Mouse (Mus musculus) MEL (cell line): ENCODE results near the gene Srgn. TPM values are rescaled to one million over a fixed set of nuclear protein-coding genes. Genes with fewer than 3 reads are reported as not detected.

Experiments
- DNase-seq: peaks from one replicate; pipeline ENCODE4 v3.0.0; 2011; ENCODE audit warnings: low read depth, low spot score
- H3K27ac ChIP-seq: 2 replicates; pipeline ENCODE4 v1.5.1; 2012; ENCODE audit warnings: low read depth, mild to moderate bottlenecking, control low read depth, low read length, moderate library complexity; ENCODE audit not compliant: control insufficient read depth
- H3K27me3 ChIP-seq, 2 experiments: fragments of 150-350 bp in 1 of 2; sonication (generic) in 1 of 2; 2 replicates each; pipeline ENCODE4 v1.6.1; 2012; ENCODE audit warnings: low read length in 2 of 2, mild to moderate bottlenecking in 2 of 2, improper control_type of control experiment in 1 of 2, moderate library complexity in 1 of 2; ENCODE audit not compliant: insufficient read depth in 2 of 2, control insufficient read depth in 1 of 2
- H3K36me3 ChIP-seq, 2 experiments: 2 replicates each; pipeline ENCODE4 v1.6.1; 2012 to 2014; ENCODE audit warnings: low read length in 2 of 2, improper control_type of control experiment in 1 of 2, inconsistent platforms in 1 of 2, mild to moderate bottlenecking in 1 of 2; ENCODE audit not compliant: insufficient read depth in 2 of 2, control insufficient read depth in 1 of 2
- H3K4me1 ChIP-seq, 2 experiments: fragments of 150-350 bp in 1 of 2; sonication (generic) in 1 of 2; 2 replicates each; pipeline ENCODE4 v1.6.1; 2012; ENCODE audit warnings: low read length in 2 of 2, improper control_type of control experiment in 1 of 2, mild to moderate bottlenecking in 1 of 2; ENCODE audit not compliant: insufficient read depth in 2 of 2, control insufficient read depth in 1 of 2
- H3K4me3 ChIP-seq, 2 experiments: fragments of 150-350 bp in 1 of 2; sonication (generic) in 1 of 2; 2 replicates each; pipeline ENCODE4 v1.5.1; 2012; ENCODE audit warnings: low read depth in 2 of 2, low read length in 2 of 2, mild to moderate bottlenecking in 2 of 2, moderate library complexity in 2 of 2, control low read depth in 1 of 2, improper control_type of control experiment in 1 of 2; ENCODE audit not compliant: control insufficient read depth in 1 of 2, insufficient read depth in 1 of 2
- H3K79me2 ChIP-seq: 2 replicates; pipeline ENCODE4 v1.6.1; 2012; ENCODE audit warnings: mild to moderate bottlenecking, low read length, moderate library complexity; ENCODE audit not compliant: control insufficient read depth, poor library complexity, insufficient read depth
- H3K9ac ChIP-seq: 2 replicates; pipeline ENCODE4 v1.6.1; 2012; ENCODE audit warnings: low read depth, mild to moderate bottlenecking, control low read depth, low read length, moderate library complexity; ENCODE audit not compliant: control insufficient read depth, poor library complexity, severe bottlenecking
- H3K9me3 ChIP-seq: fragments of 150-350 bp; sonication (generic); replicated peaks from 2 replicates; pipeline ENCODE4 v1.6.1; 2012; ENCODE audit warnings: mild to moderate bottlenecking, low read length, improper control_type of control experiment, moderate library complexity; ENCODE audit not compliant: insufficient read depth
- BHLHE40 ChIP-seq: IDR thresholded peaks from 2 replicates; pipeline ENCODE4 v1.6.1; 2012; ENCODE audit warnings: low read depth, mild to moderate bottlenecking, inconsistent platforms, low read length, improper control_type of control experiment, borderline replicate concordance
- CHD1 ChIP-seq: IDR thresholded peaks from 2 replicates; pipeline ENCODE4 v1.6.1; 2012; ENCODE audit warnings: low read depth, mild to moderate bottlenecking, inconsistent platforms, low read length, improper control_type of control experiment
- CHD2 ChIP-seq: IDR thresholded peaks from 2 replicates; pipeline ENCODE4 v1.6.1; 2011; ENCODE audit warnings: low read length, improper control_type of control experiment
- CTCF ChIP-seq, 3 experiments: IDR thresholded peaks in 2 of 3; conservative IDR thresholded peaks in 1 of 3; 2 replicates each; pipeline ENCODE4 v1.5.1; 2011 to 2012; ENCODE audit warnings: low read length in 3 of 3, low read depth in 2 of 3, mild to moderate bottlenecking in 2 of 3, improper control_type of control experiment in 1 of 3, inconsistent platforms in 1 of 3, mixed read lengths in 1 of 3, moderate library complexity in 1 of 3; ENCODE audit not compliant: control insufficient read depth in 1 of 3, insufficient read depth in 1 of 3, poor library complexity in 1 of 3, severe bottlenecking in 1 of 3
- E2F4 ChIP-seq: IDR thresholded peaks from 2 replicates; pipeline ENCODE4 v1.6.1; 2011; ENCODE audit warnings: low read depth, low read length, improper control_type of control experiment, borderline replicate concordance
- ELF1 ChIP-seq: IDR thresholded peaks from 2 replicates; pipeline ENCODE4 v1.6.1; 2014; ENCODE audit warnings: low read depth, mild to moderate bottlenecking, inconsistent platforms, low read length, improper control_type of control experiment, moderate library complexity
- ETS1 ChIP-seq: IDR thresholded peaks from 2 replicates; pipeline ENCODE4 v1.6.1; 2012; ENCODE audit warnings: low read depth, mild to moderate bottlenecking, inconsistent platforms, low read length, improper control_type of control experiment, moderate library complexity
- GABPA ChIP-seq: IDR thresholded peaks from 2 replicates; pipeline ENCODE4 v1.6.1; 2012; ENCODE audit warnings: low read depth, mild to moderate bottlenecking, inconsistent platforms, low read length, improper control_type of control experiment, moderate library complexity
- GATA1 ChIP-seq: IDR thresholded peaks from 2 replicates; pipeline ENCODE4 v1.6.1; 2011; ENCODE audit warnings: low read depth, low read length, improper control_type of control experiment
- HCFC1 ChIP-seq: IDR thresholded peaks from 2 replicates; pipeline ENCODE4 v1.6.1; 2012; ENCODE audit warnings: low read depth, mild to moderate bottlenecking, inconsistent platforms, low read length, improper control_type of control experiment, moderate library complexity
- JUND ChIP-seq: IDR thresholded peaks from 2 replicates; pipeline ENCODE4 v1.6.1; 2011; ENCODE audit warnings: low read depth, mild to moderate bottlenecking, improper control_type of control experiment, low read length
- KAT2A ChIP-seq: conservative IDR thresholded peaks from 2 replicates; pipeline ENCODE4 v1.6.1; 2012; ENCODE audit warnings: low read depth, low read length, improper control_type of control experiment, inconsistent platforms
- MAFK ChIP-seq: IDR thresholded peaks from 2 replicates; pipeline ENCODE4 v1.6.1; 2011; ENCODE audit warnings: low read depth, mild to moderate bottlenecking, low read length, improper control_type of control experiment, borderline replicate concordance
- MAX ChIP-seq: IDR thresholded peaks from 2 replicates; pipeline ENCODE4 v1.6.1; 2011; ENCODE audit warnings: low read length, improper control_type of control experiment
- MAZ ChIP-seq: IDR thresholded peaks from 2 replicates; pipeline ENCODE4 v1.6.1; 2012; ENCODE audit warnings: low read depth, mild to moderate bottlenecking, inconsistent platforms, low read length, improper control_type of control experiment
- MEF2A ChIP-seq: IDR thresholded peaks from 2 replicates; pipeline ENCODE4 v1.6.1; 2014; ENCODE audit warnings: low read depth, mild to moderate bottlenecking, inconsistent platforms, low read length, improper control_type of control experiment; ENCODE audit not compliant: poor library complexity, insufficient replicate concordance, severe bottlenecking; ENCODE audit errors: extremely low read depth
- MXI1 ChIP-seq: IDR thresholded peaks from 2 replicates; pipeline ENCODE4 v1.6.1; 2011; ENCODE audit warnings: mild to moderate bottlenecking, low read depth, low read length, improper control_type of control experiment
- MYB ChIP-seq: IDR thresholded peaks from 2 replicates; pipeline ENCODE4 v1.6.1; 2011; ENCODE audit warnings: mild to moderate bottlenecking, low read depth, low read length, improper control_type of control experiment
- MYC ChIP-seq: IDR thresholded peaks from 2 replicates; pipeline ENCODE4 v1.6.1; 2011; ENCODE audit warnings: low read depth, mild to moderate bottlenecking, low read length, improper control_type of control experiment, moderate library complexity
- NELFE ChIP-seq: IDR thresholded peaks from 2 replicates; pipeline ENCODE4 v1.6.1; 2011; ENCODE audit warnings: low read depth, low read length, improper control_type of control experiment
- NRF1 ChIP-seq: IDR thresholded peaks from 2 replicates; pipeline ENCODE4 v1.6.1; 2014; ENCODE audit warnings: low read depth, mild to moderate bottlenecking, inconsistent platforms, low read length, improper control_type of control experiment, moderate library complexity; ENCODE audit not compliant: poor library complexity, insufficient read depth, severe bottlenecking
- POLR2A ChIP-seq, 2 experiments: IDR thresholded peaks; 2 replicates each; pipeline ENCODE4 v1.6.1; 2011 to 2012; ENCODE audit warnings: low read length in 2 of 2, mild to moderate bottlenecking in 2 of 2, control low read depth in 1 of 2, improper control_type of control experiment in 1 of 2, low read depth in 1 of 2, moderate library complexity in 1 of 2; ENCODE audit not compliant: control insufficient read depth in 1 of 2, insufficient read depth in 1 of 2, poor library complexity in 1 of 2
- POLR2AphosphoS2 ChIP-seq: IDR thresholded peaks from 2 replicates; pipeline ENCODE4 v1.6.1; 2011; ENCODE audit warnings: low read length, improper control_type of control experiment
- POLR2AphosphoS5 ChIP-seq: IDR thresholded peaks from 2 replicates; pipeline ENCODE4 v1.6.1; 2012; ENCODE audit warnings: low read depth, borderline replicate concordance, mild to moderate bottlenecking, inconsistent platforms, low read length, moderate library complexity, mixed read lengths
- RAD21 ChIP-seq: IDR thresholded peaks from 2 replicates; pipeline ENCODE4 v1.6.1; 2011; ENCODE audit warnings: mild to moderate bottlenecking, low read depth, low read length, improper control_type of control experiment
- RCOR1 ChIP-seq: IDR thresholded peaks from 2 replicates; pipeline ENCODE4 v1.6.1; 2012; ENCODE audit warnings: low read depth, mild to moderate bottlenecking, inconsistent platforms, low read length, improper control_type of control experiment
- SIN3A ChIP-seq: IDR thresholded peaks from 2 replicates; pipeline ENCODE4 v1.6.1; 2012; ENCODE audit warnings: low read length, improper control_type of control experiment, inconsistent platforms
- SMC3 ChIP-seq: IDR thresholded peaks from 2 replicates; pipeline ENCODE4 v1.6.1; 2011; ENCODE audit warnings: low read depth, low read length, improper control_type of control experiment
- TAL1 ChIP-seq: IDR thresholded peaks from 2 replicates; pipeline ENCODE4 v1.6.1; 2012; ENCODE audit warnings: mild to moderate bottlenecking, inconsistent platforms, low read length, moderate library complexity, mixed read lengths
- TBP ChIP-seq: IDR thresholded peaks from 2 replicates; pipeline ENCODE4 v1.8.0; 2011; ENCODE audit warnings: low read depth, low read length, improper control_type of control experiment
- TCF12 ChIP-seq: IDR thresholded peaks from 2 replicates; pipeline ENCODE4 v1.6.1; 2014; ENCODE audit warnings: low read depth, mild to moderate bottlenecking, inconsistent platforms, low read length, improper control_type of control experiment, moderate library complexity
- UBTF ChIP-seq: IDR thresholded peaks from 2 replicates; pipeline ENCODE4 v1.6.1; 2012; ENCODE audit warnings: low read depth, mild to moderate bottlenecking, inconsistent platforms, low read length, improper control_type of control experiment, moderate library complexity, borderline replicate concordance; ENCODE audit not compliant: insufficient read depth
- USF1 ChIP-seq: IDR thresholded peaks from 2 replicates; pipeline ENCODE4 v1.6.1; 2014; ENCODE audit warnings: low read depth, mild to moderate bottlenecking, inconsistent platforms, low read length, improper control_type of control experiment, moderate library complexity
- USF2 ChIP-seq, 2 experiments: IDR thresholded peaks; 2 replicates each; pipeline ENCODE4 v1.6.1; 2011 to 2012; ENCODE audit warnings: improper control_type of control experiment in 2 of 2, low read length in 2 of 2, borderline replicate concordance in 1 of 2, inconsistent platforms in 1 of 2, low read depth in 1 of 2, mild to moderate bottlenecking in 1 of 2; ENCODE audit not compliant: insufficient read depth in 1 of 2
- ZC3H11A ChIP-seq: IDR thresholded peaks from 2 replicates; pipeline ENCODE4 v1.6.1; 2012; ENCODE audit warnings: low read depth, mild to moderate bottlenecking, inconsistent platforms, low read length, improper control_type of control experiment
- ZKSCAN1 ChIP-seq: IDR thresholded peaks from 2 replicates; pipeline ENCODE4 v1.6.1; 2012; ENCODE audit warnings: low read depth, mild to moderate bottlenecking, inconsistent platforms, low read length, improper control_type of control experiment, moderate library complexity
- ZMIZ1 ChIP-seq: IDR thresholded peaks from 2 replicates; pipeline ENCODE4 v1.6.1; 2012; ENCODE audit warnings: low read depth, mild to moderate bottlenecking, inconsistent platforms, low read length, improper control_type of control experiment, moderate library complexity
- polyA plus RNA-seq, 2 experiments: library from polyadenylated mRNA; stranded (reverse) in 1 of 2; unstranded in 1 of 2; fragments of >175 nt in 1 of 2; fragments of >200 nt in 1 of 2; gene quantifications; 2 replicates each; pipeline versions ENCODE4 v1.2.1 to v1.2.4; 2012; ENCODE audit warnings: low replicate concordance in 2 of 2, low read depth in 1 of 2; ENCODE audit not compliant: insufficient read length in 2 of 2, insufficient read depth in 1 of 2, missing spikeins in 1 of 2
- total RNA-seq: library from RNA; depleted of rRNA; stranded (reverse); fragments of 300-350 nt; gene quantifications from 2 replicates; pipeline ENCODE4 v1.2.3, GENCODE M21; 2012

The Srgn gene
- total and polyA plus RNA-seq, 3 experiments, result 164 to 217 TPM; not detected in 1

- peaks cover 6 to 32% of the 10 kb centered on the region in 2 experiments for H3K4me1 ChIP-seq
- no peaks in the 10 kb centered on the region for H3K9me3 ChIP-seq
- H3K4me3 ChIP-seq, result peak overlapping the region; percentile 47 to 57
- no peaks in the 10 kb centered on the region; the same call in 1 of the 2 replicates for H3K79me2 ChIP-seq
- peak overlapping the region; percentile 86 for H3K9ac ChIP-seq
- no peaks in the 10 kb centered on the region for H3K27me3 ChIP-seq
- peak; percentile 95 for DNase-seq
- H3K27ac ChIP-seq, result peak overlapping the region; percentile 98
- peaks cover 0 to 16% of the 10 kb centered on the region in 2 experiments; a peak in 2 of 4 replicates for H3K36me3 ChIP-seq
- TF ChIP-seq BHLHE40 (peak; percentile 85; the same call in 1 of the 2 replicates), POLR2A (IDR thresholded peaks at IDR 0.05; ENCODE audit: control insufficient read depth in 1 of 2, insufficient read depth in 1 of 2, low read depth in 1 of 2, low read length in 2 of 2, poor library complexity in 1 of 2) (peak in 1 of 2 experiments; percentile 70; a peak in 3 of 4 replicates), ZMIZ1 (peak; percentile 54; the same call in 1 of the 2 replicates), ZC3H11A (no peak), GATA1 (no peak), ETS1 (peak; percentile 73), MYB (no peak), TCF12 (peak; percentile 46), KAT2A (no peak), SIN3A (no peak), CHD2 (no peak), MEF2A (no peak), RCOR1 (no peak), MAFK (no peak), NELFE (peak; percentile 70), POLR2AphosphoS2 (no peak), MAX (peak; percentile 96), ZKSCAN1 (no peak), TBP (peak; percentile 48; the same call in 1 of the 2 replicates), MXI1 (peak; percentile 91), NRF1 (no peak), CHD1 (no peak), SMC3 (no peak), USF2 (IDR thresholded peaks at IDR 0.05; ENCODE audit: borderline replicate concordance in 1 of 2, insufficient read depth in 1 of 2, low read depth in 1 of 2, low read length in 2 of 2) (peak; percentile 44 to 60; a peak in 2 of 4 replicates), E2F4 (no peak), MYC (peak; percentile 91; the same call in 1 of the 2 replicates), JUND (no peak), POLR2AphosphoS5 (no peak; the same call in 1 of the 2 replicates), GABPA (no peak), CTCF (IDR thresholded peaks at IDR 0.05 in 2 of 3, conservative IDR thresholded peaks at IDR 0.05 in 1 of 3; ENCODE audit: control insufficient read depth in 1 of 3, insufficient read depth in 1 of 3, low read depth in 2 of 3, low read length in 3 of 3, poor library complexity in 1 of 3, severe bottlenecking in 1 of 3) (no peak), TAL1 (no peak), MAZ (no peak), HCFC1 (peak; percentile 29; the same call in 1 of the 2 replicates), RAD21 (no peak), USF1 (peak; percentile 94), ELF1 (no peak), UBTF (no peak)
Measured at GRCm38 (mm10) chr10:62541499-62541898, 14.2 kb upstream of the Srgn start.
